10 mouse cellular contexts compared by ENCODE assay signal in genomic region chr2:59783055-59783831, GRCm38 (mm10).
DNase-seq lines count a peak whose midpoint lies in the region; ATAC-seq and TF ChIP-seq lines count a peak whose summit lies in the region.
"Had no signal": no experiment of that assay in that cellular context is flagged by ENCODE, and none has a peak within 500 bp of the region (broad histone marks: within the 10 kb centered on the region; RNA-seq: fewer than 3 reads in every experiment).

No protein-coding gene starts in this region.

- peak; percentile 41 for DNase-seq in cerebellum, adult 9-11 months
- no peak for DNase-seq in cerebellum, adult 11 months
- DNase-seq in hindbrain, embryonic 14.5 days (ENCODE audit: low spot score): no peak
- DNase-seq in hindbrain, embryonic 11.5 days (ENCODE audit: low spot score): no peak
- DNase-seq in brain, embryonic 14.5 days (ENCODE audit: low read depth): peak; percentile 67
- peak; percentile 49 for DNase-seq in lung, postnatal 14 days
- DNase-seq in thymus, postnatal 4 days: no peak
- DNase-seq in gastrocnemius, postnatal 14 days: no peak

- H3K36me3 ChIP-seq in hindbrain, embryonic 14.5 days (replicated peaks; ENCODE audit: control insufficient read depth, insufficient read depth): no peaks in the 10 kb centered on the region
- no peaks in the 10 kb centered on the region for H3K36me3 ChIP-seq in hindbrain, embryonic 11.5 days (ENCODE audit: control insufficient read depth, insufficient read depth, low read length)
- H3K36me3 ChIP-seq: hindbrain, embryonic 15.5 days had no signal

- H3K4me1 ChIP-seq in hindbrain, embryonic 14.5 days (replicated peaks; ENCODE audit: control insufficient read depth, insufficient read depth, low read length): no peaks in the 10 kb centered on the region
- H3K4me1 ChIP-seq in hindbrain, embryonic 11.5 days (replicated peaks; ENCODE audit: control insufficient read depth, insufficient read depth, low read length): no peaks in the 10 kb centered on the region
- H3K4me1 ChIP-seq: hindbrain, embryonic 15.5 days had no signal

- H3K27me3 ChIP-seq in hindbrain, embryonic 14.5 days (ENCODE audit: control insufficient read depth, insufficient read depth, low read length): no peaks in the 10 kb centered on the region
- H3K27me3 ChIP-seq in hindbrain, embryonic 11.5 days (ENCODE audit: control insufficient read depth, insufficient read depth, low read length): no peaks in the 10 kb centered on the region
- H3K27me3 ChIP-seq: hindbrain, embryonic 15.5 days had no signal

- H3K9ac ChIP-seq in hindbrain, embryonic 14.5 days: no peak overlapping the region
- no peak overlapping the region for H3K9ac ChIP-seq in hindbrain, embryonic 11.5 days (ENCODE audit: low read depth, low read length)
- H3K9ac ChIP-seq: hindbrain, embryonic 15.5 days had no signal

- WGBS in hindbrain, embryonic 14.5 days: 67% methylated on average over 12 of the region's 12 CpGs
- 83% methylated on average over 12 of the region's 12 CpGs for WGBS in hindbrain, embryonic 11.5 days

- intact Hi-C loops in gastrocnemius, postnatal 14 days (cut with DNase I; ENCODE audit: low total_unique reads): no loop called here

- no peaks in the 10 kb centered on the region for H3K9me3 ChIP-seq in hindbrain, embryonic 14.5 days (ENCODE audit: control insufficient read depth, low read length)
- no peaks in the 10 kb centered on the region for H3K9me3 ChIP-seq in hindbrain, embryonic 11.5 days (ENCODE audit: control insufficient read depth, low read length)
- H3K9me3 ChIP-seq: hindbrain, embryonic 15.5 days had no signal

- TF ChIP-seq POLR2A in brain, embryonic 14.5 days (IDR thresholded peaks at IDR 0.05; ENCODE audit: borderline replicate concordance, extremely low read depth, insufficient read depth, insufficient read length, poor library complexity, severe bottlenecking): no peak

- H3K4me3 ChIP-seq in hindbrain, embryonic 14.5 days (replicated peaks; ENCODE audit: low read length): no peak overlapping the region
- no peak overlapping the region for H3K4me3 ChIP-seq in hindbrain, embryonic 11.5 days (ENCODE audit: low read depth, low read length)
- H3K4me3 ChIP-seq: hindbrain, embryonic 15.5 days had no signal

- H3K4me2 ChIP-seq in hindbrain, embryonic 14.5 days (replicated peaks): no peak overlapping the region
- no peak overlapping the region for H3K4me2 ChIP-seq in hindbrain, embryonic 11.5 days (replicated peaks; ENCODE audit: low read depth, low read length)
- H3K4me2 ChIP-seq: hindbrain, embryonic 15.5 days had no signal

- 0 out of 2 replicates have a peak, but pooled peaks have one; percentile 24 for ATAC-seq in hindbrain, embryonic 14.5 days (ENCODE audit: low FRiP score)
- ATAC-seq in hindbrain, embryonic 11.5 days (ENCODE audit: low FRiP score): no peak

- H3K27ac ChIP-seq in hindbrain, embryonic 14.5 days: no peak overlapping the region
- H3K27ac ChIP-seq in hindbrain, embryonic 11.5 days (ENCODE audit: low read depth, low read length): no peak overlapping the region
- H3K27ac ChIP-seq: hindbrain, embryonic 15.5 days; macrophage had no signal

- no peak for TF ChIP-seq CTCF in brain, embryonic 14.5 days (IDR thresholded peaks at IDR 0.05; ENCODE audit: borderline replicate concordance, extremely low read depth, insufficient read depth, insufficient read length)

Comparison
In these comparisons a context has a peak if more than half of its experiments do, and no peak if none do; other contexts are left out.
1. DNase-seq: peak in cerebellum, adult 9-11 months (single experiment), brain, embryonic 14.5 days (single experiment) and lung, postnatal 14 days (single experiment); none in cerebellum, adult 11 months (single experiment), hindbrain, embryonic 14.5 days (single experiment), hindbrain, embryonic 11.5 days (single experiment), thymus, postnatal 4 days (single experiment) and gastrocnemius, postnatal 14 days (single experiment).